Mouse (Mus musculus) heart, postnatal 36 days (tissue): ENCODE results near the gene Kpna4. TPM values are rescaled to one million over a fixed set of nuclear protein-coding genes. Genes with fewer than 3 reads are reported as not detected.

Source experiments
- DNase-seq, 2 experiments: peaks; one replicate each; pipeline ENCODE4 v3.0.0; 2021 to 2022
- intact Hi-C: fragments of 180-260 bp; cut with DNase I; formaldehyde crosslinking; loops from one replicate; pipeline ENCODE4 v1.15.1; 2025
- total RNA-seq, 2 experiments: library from RNA; stranded (reverse); gene quantifications; 2 replicates each; pipeline ENCODE4 v1.2.3; 2021

Gene Kpna4
- total RNA-seq, result 10 to 100 TPM; 86.3 to 95.6 TPM

DNA sequence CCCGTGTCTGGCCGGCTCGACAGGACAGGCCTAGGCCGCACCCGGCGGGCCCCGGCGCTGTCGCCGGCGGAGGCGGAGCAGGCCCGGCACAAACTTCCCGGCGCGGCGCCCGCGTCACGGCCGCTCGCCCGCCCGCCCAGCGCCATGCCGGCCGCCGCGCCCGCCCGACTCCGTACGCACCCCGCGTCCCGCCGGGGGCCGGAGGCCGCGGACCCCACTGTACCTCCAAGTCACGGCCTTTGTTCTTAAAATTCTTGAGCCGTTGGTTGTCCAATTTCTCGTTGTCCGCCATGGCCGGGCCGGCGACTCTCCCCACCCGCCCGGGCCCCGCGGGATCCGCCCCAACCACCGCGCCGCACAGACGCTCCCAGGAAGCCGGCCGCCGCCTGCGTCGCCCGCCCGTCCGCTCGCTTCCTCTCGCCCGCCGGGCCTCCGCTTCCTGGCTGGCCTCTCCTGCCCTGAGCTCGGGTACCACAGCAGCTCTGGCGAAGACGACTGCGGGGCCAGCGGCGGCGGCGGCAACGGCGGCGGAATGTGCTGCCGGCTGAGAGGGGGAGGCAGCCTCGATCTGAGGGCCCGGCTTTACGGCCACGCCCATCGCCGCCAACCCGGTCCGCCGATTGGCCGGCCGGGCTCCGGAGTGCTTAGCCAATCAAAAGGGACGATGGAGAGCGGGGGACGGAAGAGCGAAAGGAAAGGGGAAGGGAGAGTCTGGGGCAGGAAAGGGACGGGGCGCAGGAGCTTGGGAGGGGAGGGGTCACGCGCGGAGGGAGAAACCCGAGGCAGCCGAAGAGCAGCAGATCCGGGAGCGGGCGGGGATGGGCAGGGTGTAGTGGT, at the start of gene Kpna4:
Gene Kpna4, minus strand, starts transcription at position 605 of the 837 bp plus-strand sequence.
- intact Hi-C loops, result loop anchor here (1.0 to 10.0 kb wide), 5 partner anchors 81 to 596 kb away; partner anchors contain the start of genes Ift80, Nmd3, Ppm1l and Smc4

DNA sequence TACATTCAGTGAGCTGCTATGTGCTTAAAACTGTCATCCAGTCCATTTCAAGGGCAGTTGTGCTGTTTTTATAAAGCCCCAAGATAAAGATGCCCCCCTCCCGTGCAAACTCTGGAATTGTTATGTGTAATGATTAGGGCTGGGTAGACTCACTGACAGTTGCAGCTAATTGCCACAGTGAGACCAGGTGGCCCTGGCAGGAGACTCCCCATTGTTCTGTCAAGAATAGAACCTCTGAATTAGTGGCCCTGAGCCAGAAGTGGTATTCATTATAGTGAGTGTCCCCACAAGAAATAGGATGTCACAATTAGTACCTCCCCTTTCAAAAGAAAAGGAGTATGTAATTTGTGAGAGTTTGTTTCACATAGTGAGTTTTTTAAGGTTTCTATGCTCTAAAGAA, 48.3 kb upstream of the Kpna4 start:
- intact Hi-C loops, result no loop called here
- no peak for DNase-seq

More for the DNA sequence above, at the start of gene Kpna4:
- DNase-seq, result peak; percentile 91 to 95

DNA sequence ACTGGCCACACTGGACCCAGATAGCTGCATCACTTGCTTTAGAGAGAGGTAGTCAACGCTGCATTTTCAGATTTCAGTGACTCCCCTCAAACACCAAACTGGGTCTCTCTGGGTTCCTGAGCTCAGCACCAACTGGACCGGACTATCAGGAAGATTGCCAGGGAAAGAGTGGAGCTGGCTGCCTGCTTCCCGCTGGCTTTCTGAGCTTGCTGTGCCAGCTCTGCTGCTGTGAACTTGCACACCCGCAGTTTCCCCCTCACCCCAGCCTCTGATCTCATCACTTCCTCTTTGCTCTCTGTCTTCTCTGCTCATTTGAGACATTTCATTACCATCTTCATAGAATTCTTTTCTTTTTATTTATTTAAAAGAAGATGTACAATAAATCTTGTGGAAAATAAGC, 44.2 kb upstream of the Kpna4 start:
- peak in 1 of 2 experiments; percentile 15 for DNase-seq
- intact Hi-C loops, result no loop called here

DNA sequence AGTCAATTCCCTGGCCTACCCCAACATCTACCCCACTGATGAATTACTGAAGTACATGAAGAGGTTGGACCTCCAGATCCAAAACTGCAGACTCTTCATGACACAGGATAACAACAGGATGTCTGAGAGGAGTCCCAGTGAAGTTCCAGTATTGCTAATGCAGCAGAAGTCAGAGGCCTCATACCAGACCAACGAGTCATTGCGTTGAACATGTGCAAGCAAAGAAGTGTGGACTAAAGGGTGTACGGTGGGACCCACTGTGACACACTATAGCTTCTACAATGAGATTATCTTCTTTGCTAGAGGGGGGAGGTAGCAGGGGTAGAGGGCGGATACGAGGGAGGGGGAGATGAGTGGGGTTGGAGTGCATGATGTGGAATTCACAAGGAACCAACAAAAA, 42.9 kb upstream of the Kpna4 start:
- intact Hi-C loops, result no loop called here
- DNase-seq, result no peak

DNA sequence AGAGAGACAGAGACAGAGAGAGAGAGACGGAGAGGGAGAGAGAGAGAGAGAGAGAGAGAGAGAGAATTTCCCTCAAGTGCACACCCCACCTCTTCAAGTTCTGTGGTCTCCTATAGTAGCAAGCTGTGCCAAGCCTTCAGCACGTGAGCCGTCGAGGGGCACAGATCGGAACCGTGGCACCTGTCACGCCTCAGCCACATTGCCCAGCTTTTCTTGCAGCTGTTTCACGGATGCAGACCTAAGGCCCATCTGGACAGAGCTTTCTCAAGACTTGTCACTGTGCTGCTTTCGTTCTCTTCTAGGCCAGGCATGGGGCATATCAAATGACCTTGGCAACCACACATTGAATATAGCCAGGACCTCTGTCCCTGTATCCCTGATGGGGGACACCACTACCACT, 41.8 kb upstream of the Kpna4 start:
- intact Hi-C loops, result no loop called here
- DNase-seq, result no peak

DNA sequence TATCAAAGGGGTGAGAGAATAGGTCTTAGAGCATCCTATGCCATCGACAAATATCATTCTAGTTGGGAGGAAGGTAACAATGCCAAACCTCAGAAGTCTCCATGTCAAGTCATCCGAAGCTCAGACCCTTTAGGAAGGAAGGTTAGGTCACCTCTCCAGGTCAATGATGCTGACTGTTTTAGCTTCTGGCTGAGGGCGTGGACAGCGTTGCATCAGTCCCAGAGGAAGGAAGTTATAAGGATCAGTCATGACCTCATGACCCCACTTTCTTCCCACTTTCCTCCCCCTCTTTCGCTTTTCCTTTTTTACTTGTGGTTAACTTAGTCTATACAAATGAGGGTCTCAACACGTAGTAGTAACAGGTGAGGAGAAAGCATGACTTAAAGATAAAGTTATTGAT, 36.1 kb upstream of the Kpna4 start:
- DNase-seq, result no peak
- intact Hi-C loops, result no loop called here

DNA sequence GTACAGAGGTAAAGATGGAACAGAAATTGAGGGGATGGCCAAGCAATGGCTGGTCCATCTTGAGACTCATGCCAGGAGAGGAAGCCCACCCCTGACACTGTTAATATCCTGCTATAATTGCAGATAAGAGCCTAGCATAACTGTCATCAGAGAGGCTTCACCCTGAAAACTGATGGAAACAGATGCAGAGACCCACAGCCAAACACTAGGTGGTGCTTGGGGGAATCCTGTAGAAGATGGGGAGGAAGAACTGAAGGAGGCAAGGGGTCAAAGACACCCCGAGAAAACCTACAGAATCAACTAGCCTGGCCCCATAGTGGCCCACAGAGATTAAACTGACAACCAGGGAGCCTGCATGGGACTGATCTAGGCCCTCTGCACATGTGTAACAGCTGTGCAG, 33.5 kb upstream of the Kpna4 start:
- intact Hi-C loops, result no loop called here
- no peak for DNase-seq

DNA sequence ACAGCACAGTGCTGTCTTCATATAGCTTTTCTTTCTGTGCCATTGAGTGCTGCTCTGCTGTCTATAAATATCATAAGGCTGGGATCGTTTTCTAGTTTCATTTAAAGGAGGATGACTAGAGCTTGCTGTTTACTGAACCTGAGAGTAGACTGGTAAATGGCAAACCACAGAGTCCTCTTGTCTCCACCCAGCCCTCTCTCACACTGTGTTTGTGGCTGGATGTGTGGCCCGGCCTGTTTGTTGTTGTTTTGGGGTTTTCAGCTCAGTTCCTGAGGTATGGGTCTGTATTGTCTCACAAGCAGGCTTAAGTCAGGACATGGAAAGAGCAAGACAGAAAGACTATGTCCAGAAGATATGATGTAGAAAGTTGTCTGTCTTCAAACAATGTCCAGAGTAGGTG, 32.6 kb upstream of the Kpna4 start:
- intact Hi-C loops, result no loop called here
- DNase-seq, result no peak

DNA sequence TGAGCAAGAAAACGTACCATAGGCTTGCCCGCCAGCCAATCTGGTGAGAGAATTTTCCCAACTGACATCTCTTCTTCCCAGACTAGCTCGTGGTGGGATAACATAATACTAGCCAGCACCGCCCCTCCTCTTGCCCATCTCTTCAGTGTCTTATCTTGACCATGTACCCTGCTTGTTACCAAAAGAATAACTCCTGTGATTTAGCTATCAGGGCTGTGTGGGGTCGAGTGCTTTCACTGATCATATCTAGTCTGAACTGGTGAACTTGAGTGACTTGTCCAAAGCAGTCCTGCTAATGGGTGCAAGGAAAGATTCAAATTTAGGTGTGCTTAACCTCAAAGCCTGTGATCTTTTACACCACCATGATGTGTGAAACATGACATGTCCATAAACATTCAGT, 31.0 kb upstream of the Kpna4 start:
- intact Hi-C loops, result no loop called here
- DNase-seq, result no peak

DNA sequence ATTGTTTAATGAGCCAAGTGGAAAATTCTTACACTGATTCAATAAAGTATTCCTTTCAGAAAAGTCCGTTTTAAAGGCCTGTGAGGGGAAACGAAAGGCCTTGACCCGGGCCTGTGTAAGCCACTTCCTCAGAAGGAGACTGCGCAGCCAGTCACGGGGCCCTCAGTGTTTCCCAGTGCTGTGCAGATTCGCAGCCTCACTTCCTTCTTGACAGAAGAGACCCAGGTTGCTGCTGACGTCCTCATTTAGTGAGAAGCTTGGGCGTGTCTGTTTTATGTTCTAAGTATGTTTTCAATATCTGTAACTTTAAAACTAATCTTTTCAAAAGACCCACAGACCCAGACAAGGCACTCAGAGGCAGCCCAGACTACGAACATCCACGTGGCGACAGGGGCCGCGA, 29.6 kb upstream of the Kpna4 start:
- intact Hi-C loops, result no loop called here
- peak; percentile 22 to 33 for DNase-seq

DNA sequence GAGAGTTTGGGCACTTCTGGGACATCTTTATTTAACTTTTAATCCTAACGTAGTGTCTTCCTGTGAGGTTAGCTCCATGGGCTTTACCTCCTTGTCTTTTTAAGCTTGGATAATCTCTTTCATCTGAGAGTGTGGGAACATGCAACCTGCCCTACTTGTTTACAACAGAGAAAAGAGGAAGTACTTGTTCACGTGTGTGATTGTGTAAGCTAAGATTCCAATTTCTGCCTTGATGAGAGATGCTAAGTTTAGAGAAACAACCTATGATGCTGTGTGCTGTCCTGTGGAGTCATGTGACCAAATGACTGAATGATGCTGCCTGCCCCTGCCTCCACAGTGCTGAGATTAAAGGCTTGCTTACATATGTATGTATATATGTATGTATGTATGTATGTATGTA, 27.8 kb upstream of the Kpna4 start:
- DNase-seq, result no peak
- intact Hi-C loops, result no loop called here

DNA sequence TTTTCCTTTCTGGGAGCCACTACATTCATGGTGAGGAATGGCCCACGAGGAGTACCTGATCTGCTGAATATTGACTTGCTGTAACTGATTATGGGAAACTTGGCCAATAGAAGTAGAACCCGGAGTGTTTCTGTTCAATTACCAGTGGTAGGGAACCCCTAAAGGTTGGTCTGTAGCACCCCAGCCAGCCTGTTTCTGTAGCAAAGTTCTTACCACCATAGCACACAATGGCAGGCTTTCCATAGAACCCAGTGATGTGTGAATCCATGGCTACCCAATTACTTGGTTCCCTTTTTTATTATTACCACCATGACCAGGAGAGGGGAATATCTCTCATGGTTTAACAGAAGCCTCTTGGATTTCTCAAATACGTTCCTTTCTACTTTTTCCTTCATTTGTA, 24.0 kb upstream of the Kpna4 start:
- no peak for DNase-seq
- intact Hi-C loops, result no loop called here

DNA sequence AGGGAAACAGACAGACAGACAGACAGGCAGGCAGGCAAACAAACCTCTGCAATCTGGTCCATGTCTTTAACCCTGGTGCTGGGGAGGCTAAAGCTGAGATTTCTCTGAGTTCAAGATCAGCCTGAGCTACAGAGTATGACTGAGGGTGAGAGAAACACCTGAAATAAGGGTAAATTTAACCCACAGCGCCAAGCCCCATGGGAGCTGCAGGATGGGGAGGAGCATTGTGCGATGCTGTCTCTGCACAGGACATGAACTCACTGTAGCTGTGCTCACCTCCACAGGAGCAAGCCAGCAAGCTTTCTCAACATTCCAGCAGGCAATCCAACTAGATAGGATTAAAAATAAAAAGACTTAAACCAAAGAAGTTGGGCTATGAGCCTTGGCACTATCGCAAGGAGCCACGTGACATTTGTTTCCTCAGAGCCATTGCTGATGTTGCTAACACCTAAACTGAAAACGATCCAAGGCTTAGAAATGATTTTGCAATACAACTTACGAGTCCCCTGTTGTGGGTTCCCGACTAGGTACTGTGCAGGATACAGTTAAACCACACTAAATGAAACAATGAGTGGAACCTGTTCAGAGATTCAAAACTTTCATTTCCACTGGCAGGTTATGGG, 15.6 kb upstream of the Kpna4 start:
- no peak for DNase-seq

DNA sequence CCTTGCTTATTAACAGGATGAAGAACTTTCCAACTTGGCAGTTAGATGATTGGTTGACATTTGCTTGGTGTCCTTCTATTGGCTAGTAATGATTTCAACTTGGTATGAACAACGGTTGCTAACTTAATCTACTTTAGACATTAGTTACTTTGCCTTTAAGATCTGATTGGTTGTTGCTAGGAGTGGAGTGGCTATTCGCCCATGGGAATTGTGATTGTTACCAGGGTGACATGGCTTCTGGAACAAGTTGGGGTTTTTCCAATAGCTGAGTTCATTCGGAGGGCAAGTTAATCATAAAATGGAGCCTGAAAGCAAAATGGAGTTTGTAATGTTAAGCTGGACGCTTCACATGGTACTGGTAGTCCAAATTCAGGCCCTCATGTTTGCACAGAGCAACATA, 13.9 kb upstream of the Kpna4 start:
- intact Hi-C loops, result no loop called here
- DNase-seq, result no peak

More for the DNA sequence above, 15.6 kb upstream of the Kpna4 start:
- intact Hi-C loops, result no loop called here

DNA sequence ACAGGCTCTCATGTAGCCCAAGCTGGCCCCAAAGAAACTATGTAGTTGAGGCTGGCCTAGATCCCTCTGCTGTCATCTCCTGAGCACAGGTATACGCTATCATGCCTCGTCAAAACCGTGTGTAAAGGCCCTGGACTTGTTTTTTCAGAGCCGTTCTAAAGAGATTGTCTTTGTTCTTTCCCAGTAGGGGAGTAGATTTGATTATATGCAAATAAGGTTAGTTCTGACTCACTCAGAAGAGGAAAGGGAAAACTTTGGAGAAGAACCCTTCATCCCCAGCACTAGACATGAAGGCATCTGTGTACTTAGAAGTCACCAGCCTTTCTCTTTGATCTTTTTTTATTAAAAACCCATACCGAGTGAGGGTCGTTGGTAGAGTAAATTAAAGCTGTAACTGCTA, 9.1 kb upstream of the Kpna4 start:
- DNase-seq, result no peak
- intact Hi-C loops, result no loop called here

DNA sequence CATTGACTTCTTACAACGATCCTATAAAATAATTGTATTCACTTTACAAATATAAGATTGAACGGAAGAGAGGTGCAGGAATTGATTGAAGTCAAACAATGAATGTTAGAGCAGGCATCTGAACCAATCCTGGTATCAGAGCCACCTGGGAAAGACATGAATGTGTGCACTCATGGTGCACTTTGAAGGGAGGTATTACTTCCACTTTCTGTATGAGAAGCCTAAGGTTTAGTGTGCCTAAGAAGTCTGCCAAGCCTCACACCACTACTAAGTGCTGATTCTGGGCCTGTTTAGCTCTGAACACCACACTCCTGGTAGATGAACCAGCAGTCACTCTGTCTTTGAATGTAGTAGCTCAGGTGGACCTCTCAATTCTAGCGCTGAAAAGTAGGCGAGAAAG, 4.1 kb upstream of the Kpna4 start:
- intact Hi-C loops, result no loop called here
- no peak for DNase-seq

DNA sequence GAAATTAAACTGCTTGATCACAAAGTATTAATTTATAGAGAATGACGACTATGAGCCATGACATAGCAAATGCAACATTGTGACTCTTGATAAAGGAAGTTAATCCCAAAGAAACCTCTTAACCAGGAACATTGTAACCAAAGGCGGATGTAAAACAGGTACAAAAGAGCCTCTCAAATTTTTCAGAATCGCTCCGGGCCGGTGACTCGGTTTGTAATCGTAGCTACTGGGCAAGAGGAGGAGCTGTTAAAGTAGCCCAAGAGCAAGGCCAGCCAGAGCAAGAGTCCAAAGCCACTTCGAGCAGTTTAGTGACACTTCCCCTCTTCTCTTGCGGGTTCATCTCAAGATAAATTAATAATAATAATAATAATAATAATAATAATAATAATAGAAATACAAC, 780 bp upstream of the Kpna4 start:
- no peak for DNase-seq
- intact Hi-C loops, result loop anchor here (1.0 to 10.0 kb wide), 5 partner anchors 82 to 595 kb away; partner anchors contain the start of genes Ift80, Nmd3, Ppm1l and Smc4

DNA sequence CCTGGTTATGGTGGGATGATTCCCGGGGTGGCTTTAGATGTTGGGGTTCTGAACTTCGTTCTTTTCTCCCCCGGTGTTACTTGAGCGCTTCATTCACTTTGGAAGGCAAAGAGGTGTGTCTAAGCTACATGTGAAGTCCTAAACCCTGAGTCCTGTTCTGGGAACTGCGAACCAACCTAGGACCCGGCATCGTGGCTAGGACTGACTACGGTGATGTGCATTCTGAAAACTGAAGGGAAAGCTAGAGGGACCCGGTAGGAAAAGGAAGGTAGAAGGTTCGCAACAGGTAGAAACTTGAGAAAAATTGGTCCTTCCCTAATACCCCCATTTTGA, 399 bp upstream of the Kpna4 start:
- no peak for DNase-seq
- intact Hi-C loops, result loop anchor here (1.0 to 10.0 kb wide), 5 partner anchors 82 to 595 kb away; partner anchors contain the start of genes Ift80, Nmd3, Ppm1l and Smc4

DNA sequence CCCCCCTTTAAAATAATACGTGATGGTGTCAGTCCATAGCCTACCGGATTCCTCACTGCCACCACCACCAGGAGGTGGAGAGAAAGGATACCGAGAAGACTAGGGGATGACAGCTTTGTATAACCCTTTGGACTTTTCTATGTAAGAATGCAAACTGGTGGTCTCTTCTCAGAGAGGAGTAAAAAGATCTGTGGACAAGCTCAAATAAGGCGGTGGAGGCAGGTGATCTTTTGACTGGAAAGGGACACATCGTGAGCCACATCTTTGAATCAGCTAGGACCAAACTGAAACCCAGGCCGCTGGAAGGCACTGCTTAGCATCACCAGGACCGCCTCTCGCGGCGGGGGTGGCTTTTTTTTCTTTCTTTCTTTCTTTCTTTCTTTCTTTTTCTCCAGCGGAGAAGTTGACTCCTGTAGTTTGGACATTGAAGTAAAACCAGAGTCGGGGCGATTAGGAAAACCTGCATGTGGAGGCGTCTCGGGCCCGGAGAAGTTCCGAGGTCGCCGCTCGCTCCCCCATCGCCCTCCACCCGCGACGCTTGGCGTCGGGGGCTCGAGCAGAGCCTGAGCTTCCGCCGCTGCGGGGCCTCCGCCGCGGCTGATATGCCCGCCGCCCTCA, 913 bp downstream of the Kpna4 start:
- peak in 1 of 2 experiments; percentile 23 for DNase-seq
- intact Hi-C loops, result loop anchor here (2.0 to 10.0 kb wide), 4 partner anchors 121 to 596 kb away; partner anchors contain the start of genes Ift80, Nmd3, Ppm1l and Smc4

DNA sequence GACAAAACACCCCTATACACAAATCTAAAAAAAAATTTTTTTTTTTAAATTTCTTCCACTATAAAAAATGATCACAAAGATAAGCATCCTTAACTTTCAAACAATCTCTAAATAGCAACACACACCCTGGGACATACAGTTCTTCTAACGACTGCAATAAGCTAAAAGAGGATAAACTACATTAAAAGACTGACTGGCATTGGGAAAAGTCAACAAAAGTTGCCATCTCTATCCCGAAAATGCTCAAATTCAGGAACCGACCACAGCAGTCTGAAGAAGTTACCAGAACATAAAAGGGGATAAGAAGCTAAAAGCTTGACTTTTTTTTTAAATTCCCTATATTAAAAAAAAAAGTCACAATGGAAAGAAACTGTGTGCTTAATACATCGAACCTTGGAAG, 1.5 kb downstream of the Kpna4 start:
- intact Hi-C loops, result loop anchor here (5.0 to 10.0 kb wide), 3 partner anchors 192 to 597 kb away; partner anchors contain the start of genes Nmd3 and Ppm1l

DNA sequence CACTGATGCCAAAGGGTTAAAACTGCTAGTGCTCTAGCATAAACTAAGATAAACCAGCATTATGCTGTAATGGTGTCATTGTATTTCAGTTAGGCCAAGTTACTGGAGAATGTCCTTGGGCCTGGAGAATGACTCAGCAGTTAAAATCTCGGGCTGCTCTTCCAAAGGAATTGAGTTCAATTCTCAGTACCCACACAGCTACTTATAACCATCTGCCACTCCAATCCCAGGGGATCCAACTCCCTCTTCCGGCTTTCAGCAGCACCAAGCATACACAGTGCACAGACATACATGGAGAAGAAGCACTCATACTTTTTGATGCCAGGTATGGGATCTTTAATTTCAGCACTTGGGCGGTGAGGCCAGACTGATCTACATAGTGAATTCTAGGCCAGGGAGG, 8.1 kb downstream of the Kpna4 start:
- intact Hi-C loops, result no loop called here
- peak in 1 of 2 experiments; percentile 33 for DNase-seq

More for the DNA sequence above, 1.5 kb downstream of the Kpna4 start:
- DNase-seq, result no peak
